11 mouse cellular contexts compared by ENCODE assay signal in the genomic region with DNA sequence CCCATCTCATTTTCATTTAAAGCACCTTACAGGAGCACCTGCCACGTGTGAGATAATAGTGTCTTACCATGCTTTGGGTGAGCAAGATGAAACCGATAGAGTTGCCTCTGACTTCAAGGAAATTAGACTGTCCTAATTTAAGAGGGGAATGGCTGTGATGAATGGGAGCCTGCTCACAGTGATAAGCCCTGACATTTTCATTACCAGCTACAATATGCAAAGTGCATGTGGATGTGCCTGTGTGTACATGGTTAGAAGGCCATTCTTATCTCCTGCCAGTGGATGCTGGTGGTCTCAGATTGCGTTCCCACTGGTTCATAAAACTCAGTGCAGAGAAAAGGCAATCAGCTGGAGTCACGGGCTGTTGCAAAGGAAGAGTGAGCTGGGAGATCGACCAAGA. TPM values are rescaled to one million over a fixed set of nuclear protein-coding genes. Genes with fewer than 3 reads are reported as not detected.
DNase-seq lines count a peak whose midpoint lies in the region; ATAC-seq and TF ChIP-seq lines count a peak whose summit lies in the region.
"Had no signal": no experiment of that assay in that cellular context is flagged by ENCODE, and none has a peak within 500 bp of the region (broad histone marks: within the 10 kb centered on the region; RNA-seq: fewer than 3 reads in every experiment).

No protein-coding gene starts in this region.

- intact Hi-C loops in gastrocnemius, adult 2 months (cut with DNase I): loop anchor here (5.0 kb wide), 2 partner anchors 34 to 114 kb away; no protein-coding TSS in a partner anchor
- intact Hi-C loops in gastrocnemius, postnatal 36 days (cut with DNase I): loop anchor here (5.0 kb wide), 2 partner anchors 41 to 119 kb away; partner anchors contain the start of gene Cpeb4

- H3K4me2 ChIP-seq in liver, embryonic 13.5 days: peak overlapping the region; percentile 44
- no peak overlapping the region for H3K4me2 ChIP-seq in neural tube, embryonic 15.5 days
- H3K4me2 ChIP-seq: lung, embryonic 14.5 days had no signal

- H3K36me3 ChIP-seq in spleen, adult 2 months (ENCODE audit: control insufficient read depth, insufficient read depth, low read length): no peaks in the 10 kb centered on the region
- H3K36me3 ChIP-seq in liver, embryonic 13.5 days: no peaks in the 10 kb centered on the region
- no peaks in the 10 kb centered on the region for H3K36me3 ChIP-seq in neural tube, embryonic 15.5 days

- peak overlapping the region; percentile 62 for H3K9ac ChIP-seq in liver, embryonic 13.5 days
- H3K9ac ChIP-seq in neural tube, embryonic 15.5 days (replicated peaks): no peak overlapping the region
- H3K9ac ChIP-seq: lung, embryonic 14.5 days had no signal

- no peaks in the 10 kb centered on the region for H3K27me3 ChIP-seq in spleen, adult 2 months (ENCODE audit: control insufficient read depth, insufficient read depth, low read length)
- H3K27me3 ChIP-seq in liver, embryonic 13.5 days: no peaks in the 10 kb centered on the region
- no peaks in the 10 kb centered on the region for H3K27me3 ChIP-seq in neural tube, embryonic 15.5 days (replicated peaks)

- ATAC-seq in liver, embryonic 13.5 days (ENCODE audit: low read depth): peak; percentile 90
- ATAC-seq in neural tube, embryonic 15.5 days (ENCODE audit: low FRiP score): no peak

- peaks cover 5% of the 10 kb centered on the region; the same call in 1 of the 2 replicates for H3K4me1 ChIP-seq in spleen, adult 2 months (ENCODE audit: control insufficient read depth, insufficient read depth, insufficient read length)
- peaks cover 97% of the 10 kb centered on the region for H3K4me1 ChIP-seq in liver, embryonic 13.5 days (replicated peaks)
- H3K4me1 ChIP-seq in neural tube, embryonic 15.5 days: peaks cover 24% of the 10 kb centered on the region

- TF ChIP-seq POLR2A in spleen, adult 2 months (IDR thresholded peaks at IDR 0.05; ENCODE audit: low read depth, low read length): no peak

- WGBS in spleen, adult 2 months: 79% methylated on average over 5 of the region's 5 CpGs
- WGBS in liver, embryonic 13.5 days (ENCODE audit: insufficient replicate concordance): 14% methylated on average over 5 of the region's 5 CpGs
- WGBS in neural tube, embryonic 15.5 days: 37% methylated on average over 5 of the region's 5 CpGs

- no peak for TF ChIP-seq CTCF in gastrocnemius, adult 2 months (IDR thresholded peaks at IDR 0.05)
- TF ChIP-seq CTCF in spleen, adult 2 months (IDR thresholded peaks at IDR 0.05; ENCODE audit: extremely low read depth, insufficient read depth, insufficient read length, insufficient replicate concordance): no peak

- 0 out of 2 replicates have a peak overlapping the region, but pooled peaks have one; percentile 17 for H3K4me3 ChIP-seq in gastrocnemius, adult 2 months
- no peak overlapping the region for H3K4me3 ChIP-seq in spleen, adult 2 months (ENCODE audit: extremely low read depth, insufficient read depth, insufficient read length)
- no peak overlapping the region for H3K4me3 ChIP-seq in liver, embryonic 13.5 days (replicated peaks)
- no peak overlapping the region for H3K4me3 ChIP-seq in neural tube, embryonic 15.5 days (replicated peaks)

- H3K9me3 ChIP-seq in liver, embryonic 13.5 days (replicated peaks): no peaks in the 10 kb centered on the region
- no peaks in the 10 kb centered on the region for H3K9me3 ChIP-seq in neural tube, embryonic 15.5 days (replicated peaks)

- no peak for DNase-seq in gastrocnemius, adult 2 months
- DNase-seq in gastrocnemius, postnatal 36 days: no peak
- no peak for DNase-seq in spleen, adult 2 months (ENCODE audit: low read depth in 1 of 2, low spot score in 2 of 2)
- no peak for DNase-seq in spleen, postnatal 14 days (ENCODE audit: low spot score in 2 of 2)
- peak; percentile 86 for DNase-seq in liver, embryonic 13.5 days
- no peak for DNase-seq in lung, postnatal 4 days
- DNase-seq in cerebellum, adult 18-20 months: no peak
- DNase-seq: cerebellum, adult 2 months; heart, postnatal 36 days; lung, embryonic 14.5 days had no signal

- peak overlapping the region; percentile 90 for H3K27ac ChIP-seq in gastrocnemius, adult 2 months
- peak overlapping the region; percentile 47 for H3K27ac ChIP-seq in spleen, adult 2 months (ENCODE audit: insufficient read depth, low read length)
- H3K27ac ChIP-seq in liver, embryonic 13.5 days: peak overlapping the region; percentile 99
- H3K27ac ChIP-seq in neural tube, embryonic 15.5 days (replicated peaks): peak overlapping the region; percentile 63

RNA-seq across cellular contexts. Expression of gene Cpeb4, which starts 40.6 kb away (rescaled TPM):
- 100 to 1,000 TPM in 1 of 2 experiments, 10 to 100 TPM in 1; 95.0 to 120 TPM for total RNA-seq in gastrocnemius, adult 2 months (2021)
- total RNA-seq in gastrocnemius, postnatal 36 days (2021): 10 to 100 TPM; 69.8 to 83.8 TPM
- 8.5 and 10.4 TPM in 2 replicates for polyA plus RNA-seq in spleen, adult 2 months (2012; rRNA removed)
- polyA plus RNA-seq in liver, embryonic 13.5 days (2015; fragmentation: Nextera tagmentation; extraction: Ambion mirVana): 14.3 and 21.6 TPM in 2 replicates
- polyA plus RNA-seq in neural tube, embryonic 15.5 days (2015; fragmentation: Nextera tagmentation; extraction: Ambion mirVana): 13.6 and 17.0 TPM in 2 replicates

Comparison
In these comparisons a context has a peak if more than half of its experiments do, and no peak if none do; other contexts are left out.
1. H3K27ac ChIP-seq: peak in every context shown above with its lines; median percentile 99 in liver, embryonic 13.5 days; 90 in gastrocnemius, adult 2 months; 63 in neural tube, embryonic 15.5 days; 47 in spleen, adult 2 months.